In the genomic region with DNA sequence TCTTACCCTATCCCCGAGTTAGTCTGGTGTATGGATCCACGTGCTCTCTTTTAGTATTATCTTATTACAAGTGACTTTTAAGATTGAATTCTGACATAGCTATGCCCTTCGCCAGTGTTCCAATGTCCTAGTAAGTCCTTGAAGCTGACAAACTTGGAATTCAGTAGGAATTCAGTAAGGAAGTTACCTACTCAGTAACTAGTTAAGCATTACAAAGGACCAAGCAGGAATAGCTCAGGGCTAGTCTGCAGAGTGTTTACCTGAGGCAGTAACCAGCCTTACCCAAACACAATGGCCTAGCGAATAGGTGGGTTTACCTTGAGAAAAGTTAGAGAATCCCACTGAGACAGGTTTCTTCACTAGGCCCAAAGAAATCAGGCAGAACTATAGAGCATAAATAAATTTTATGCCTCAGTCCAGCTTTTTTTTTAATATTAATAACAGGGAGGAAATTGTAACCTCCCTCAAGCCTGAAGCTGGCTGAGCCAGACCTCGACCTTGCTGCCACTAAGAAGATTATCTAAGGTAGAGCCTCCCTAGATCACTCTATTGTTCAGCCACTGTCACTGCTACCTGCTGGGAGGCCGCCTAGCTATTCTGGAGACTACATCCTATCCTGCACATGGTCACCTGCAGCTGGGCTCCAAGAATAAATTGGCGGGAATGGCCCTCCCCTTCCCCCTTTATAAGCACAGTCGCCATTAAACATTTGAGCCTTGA, we compare ENCODE assay signal across 5 mouse cellular contexts. TPM values are rescaled to one million over a fixed set of nuclear protein-coding genes. Genes with fewer than 3 reads are reported as not detected.
"Had no signal": no experiment of that assay in that cellular context is flagged by ENCODE, and none has a peak within 500 bp of the region (broad histone marks: within the 10 kb centered on the region; RNA-seq: fewer than 3 reads in every experiment).

No protein-coding gene starts in this region.

RNA-seq across cellular contexts. Expression of a gene that starts 36.7 kb away (rescaled TPM):
- total RNA-seq: megakaryocyte progenitor cell, adult 5-6 weeks; megakaryocyte, adult 5-6 weeks; megakaryocyte-erythroid progenitor cell, adult 5-6 weeks; monocyte, adult 5-6 weeks had no signal
- polyA plus RNA-seq: macrophage had no signal
